Mouse (Mus musculus) liver, postnatal 0 days (tissue): ENCODE measurements around the gene Ube3c.

Source experiments
- CTCF ChIP-seq: sonication (generic); IDR thresholded peaks from 2 replicates; pipeline ENCODE4 v1.5.1; 2016; ENCODE audit warnings: antibody characterized with exemption, low read depth
- EP300 ChIP-seq: IDR thresholded peaks from 2 replicates; pipeline ENCODE4 v1.6.1; 2016; ENCODE audit warnings: antibody characterized with exemption, low read depth, mild to moderate bottlenecking

DNA sequence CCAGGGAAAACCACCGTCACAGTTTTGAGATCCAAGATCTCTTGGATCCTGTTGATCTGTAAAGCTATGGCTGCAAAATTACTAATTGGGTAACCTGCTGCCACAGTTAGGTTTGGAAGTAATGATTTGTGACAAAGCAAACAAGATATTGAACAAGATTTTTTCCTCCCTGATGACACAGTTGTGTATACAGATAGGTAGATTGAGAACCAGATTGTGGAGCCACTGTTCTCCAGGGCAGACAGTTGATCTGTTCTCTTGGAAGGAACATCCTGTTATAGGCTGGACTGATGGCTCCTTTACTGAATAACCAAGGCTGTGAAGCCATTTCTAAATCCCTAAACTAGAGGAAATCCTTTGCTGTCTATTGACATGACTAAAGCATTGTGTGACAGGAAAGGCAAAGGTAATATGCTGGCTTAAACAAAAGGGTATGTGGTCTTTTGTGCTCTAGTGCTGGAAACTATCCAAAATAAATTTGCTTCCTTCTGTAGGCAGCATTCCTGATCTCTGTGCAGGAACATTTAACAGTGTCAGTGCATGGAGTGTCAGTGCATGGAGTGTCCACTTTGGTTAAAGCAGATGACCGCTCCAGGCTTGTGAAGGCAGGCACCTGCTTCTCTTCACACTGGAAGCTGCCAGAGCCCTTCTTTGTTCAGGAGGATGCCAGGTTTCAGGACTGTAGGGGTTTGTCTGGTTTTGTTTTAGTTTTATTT lies 15.0 kb downstream of the Ube3c start:
- TF ChIP-seq CTCF (no peak), EP300 (no peak)
